Mouse (Mus musculus): ENCODE measurements at regions not wholly inside any gene's neighbourhood (a gene's known extent, or its start where the extent isn't known, plus 50 kb on each side); places are given as distances from the start of the nearest gene placed in this dataset.

DNA sequence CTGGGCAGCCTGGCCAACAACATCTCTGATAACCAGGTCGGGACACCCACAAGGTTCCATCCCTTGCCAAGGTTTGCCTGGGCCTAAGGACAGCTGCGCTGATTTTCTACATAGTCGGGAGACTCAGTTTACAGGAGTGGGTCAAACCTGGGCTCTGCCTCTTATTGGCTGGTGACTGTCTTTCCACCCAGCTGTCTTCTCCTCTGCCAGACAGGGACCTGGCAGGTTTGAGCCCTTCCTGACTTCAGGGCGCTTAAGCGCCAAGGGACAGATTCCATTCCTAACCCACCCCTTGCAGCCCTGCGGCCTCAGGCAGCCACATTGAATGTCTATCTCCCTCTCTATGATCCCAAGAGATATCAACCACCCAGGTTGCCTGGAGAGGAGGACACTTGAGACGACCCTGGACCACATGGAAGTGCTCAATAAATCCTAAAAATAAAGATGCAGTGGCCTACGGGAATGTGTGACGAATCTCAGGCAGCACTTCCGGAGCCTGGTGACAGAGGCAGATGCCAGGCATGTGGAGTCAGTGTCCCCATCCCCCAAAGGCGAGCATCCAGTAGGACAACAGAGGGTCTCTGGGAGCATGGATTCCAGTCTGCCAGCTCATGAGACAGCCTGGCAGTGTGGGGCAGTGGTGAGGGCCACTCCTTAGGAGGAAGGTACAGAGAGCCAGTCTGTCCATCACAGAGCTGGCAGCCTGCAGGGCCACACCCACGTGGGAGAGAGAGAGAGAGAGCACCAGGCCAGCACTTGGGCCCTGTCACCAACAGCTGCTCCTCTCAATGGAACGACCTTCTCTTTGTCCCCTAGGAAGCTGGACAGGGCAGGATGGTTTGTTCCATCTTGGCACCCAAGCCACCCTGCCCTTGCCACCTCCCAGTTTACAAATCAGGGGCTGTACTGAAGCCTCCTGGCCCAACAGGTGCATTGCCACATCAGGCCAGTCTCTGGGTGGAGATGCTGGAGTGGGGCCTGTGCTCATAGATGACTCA, 63.8 kb upstream of the Slc6a6 start:
- peak in 1 of 2 experiments; percentile 51 for DNase-seq

GRCm38 (mm10) chr6:91621437-91621836, 62.4 kb upstream of the Slc6a6 start:
- DNase-seq, result no peak

GRCm38 (mm10) chr6:91622425-91622824, 61.4 kb upstream of the Slc6a6 start:
- DNase-seq, result no peak

GRCm38 (mm10) chr6:91623646-91624045, 60.2 kb upstream of the Slc6a6 start:
- no peak for DNase-seq

DNA sequence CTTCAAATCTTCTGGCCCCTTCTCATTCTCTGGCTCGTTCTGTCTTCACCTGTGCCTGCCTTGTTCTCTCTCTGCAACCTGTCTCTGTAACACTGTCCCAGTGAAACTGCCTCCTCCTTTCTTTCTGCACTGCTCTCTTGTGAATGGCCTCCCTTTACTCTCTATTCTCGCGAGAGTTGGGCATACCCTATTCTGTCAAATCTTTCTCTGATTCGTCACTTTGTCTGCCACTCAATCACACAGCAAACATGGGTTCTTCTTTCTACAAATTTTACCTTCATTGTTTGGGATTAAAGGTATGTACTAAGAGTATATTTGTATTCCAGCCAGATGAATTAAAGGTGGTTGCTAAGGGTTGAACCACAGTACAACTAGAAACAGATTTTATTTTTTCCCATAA, 54.6 kb upstream of the Slc6a6 start:
- no peak for DNase-seq

DNA sequence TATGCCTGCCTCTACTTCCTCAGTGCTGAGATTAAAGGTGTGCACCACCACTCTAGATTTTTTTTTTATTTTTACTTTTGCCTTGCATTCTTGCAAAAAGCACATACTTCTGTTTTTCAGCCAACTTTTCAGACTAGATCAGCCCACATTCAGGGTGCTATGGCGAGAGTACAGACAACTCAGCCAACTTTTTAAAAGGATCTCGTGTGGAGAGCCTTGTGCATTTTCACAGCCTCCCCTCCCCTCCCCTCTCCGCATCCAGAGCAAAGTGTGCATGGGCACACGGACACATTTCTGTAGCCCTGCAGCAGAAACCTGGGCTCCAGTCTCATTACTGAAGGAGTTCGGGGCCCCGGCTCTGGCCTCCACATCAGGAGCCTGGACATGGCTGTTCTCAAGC, 52.6 kb upstream of the Slc6a6 start:
- no peak for DNase-seq
